Mouse (Mus musculus): ENCODE data around the gene Pcbp2. TPM values are rescaled to one million over a fixed set of nuclear protein-coding genes. Genes with fewer than 3 reads are reported as not detected.
A peak's percentile ranks its signal among the peaks of the same experiment; 100 is the strongest.

Pcbp2 gene
- polyA plus RNA-seq (2015; fragmentation: Nextera tagmentation; extraction: Ambion mirVana): 64.7 and 67.7 TPM in 2 replicates

DNA sequence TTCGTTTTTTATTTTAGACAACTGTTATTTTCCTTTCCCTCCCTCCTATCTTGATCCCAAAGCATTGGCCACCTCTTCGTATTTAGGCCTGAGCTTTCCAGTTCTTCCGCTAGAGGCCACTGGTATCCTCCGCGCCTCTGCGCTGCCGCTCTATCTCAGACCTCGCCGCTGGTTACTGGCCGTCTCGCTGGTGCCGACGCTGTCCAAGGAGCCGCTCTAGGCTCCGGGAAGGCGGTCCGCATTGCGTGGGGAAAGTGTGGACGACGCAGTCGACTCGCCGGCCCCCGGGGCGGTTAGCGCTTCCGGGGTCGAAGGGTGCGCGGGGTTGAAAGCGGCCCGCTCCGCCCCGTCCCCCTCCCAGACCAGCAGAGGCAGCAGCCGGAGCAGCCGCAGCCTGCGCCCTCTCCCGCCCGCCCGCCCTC lies at the start of gene Pcbp2:
Pcbp2 (plus strand) TSS at position 357 of the 422 bp plus-strand sequence.
- H3K36me3 ChIP-seq (ENCODE audit: control insufficient read depth, insufficient read depth): peaks cover 26% of the 10 kb centered on the region
- H3K9ac ChIP-seq (ENCODE audit: low read depth, low read length): peak within 1 kb of the TSS; percentile 96
- WGBS (ENCODE audit: insufficient replicate concordance): under 1% methylated on average over 34 of the region's 40 CpGs
- H3K27me3 ChIP-seq (ENCODE audit: control insufficient read depth, insufficient read depth, low read depth, low read length): no peaks in the 10 kb centered on the region
- peak within 1 kb of the TSS; percentile 72 for H3K4me2 ChIP-seq (ENCODE audit: low read depth, low read length)
- H3K9me3 ChIP-seq (replicated peaks; ENCODE audit: control insufficient read depth, low read length): peaks cover 2% of the 10 kb centered on the region; the same call in 1 of the 2 replicates
- peaks cover 6% of the 10 kb centered on the region for H3K4me1 ChIP-seq (ENCODE audit: control insufficient read depth, low read depth, low read length)
- ATAC-seq (ENCODE audit: low read depth): peak; percentile 98
- H3K4me3 ChIP-seq (ENCODE audit: low read depth, low read length): peak within 1 kb of the TSS; percentile 94
- peak within 1 kb of the TSS; percentile 90 for H3K27ac ChIP-seq (ENCODE audit: low read length)

DNA sequence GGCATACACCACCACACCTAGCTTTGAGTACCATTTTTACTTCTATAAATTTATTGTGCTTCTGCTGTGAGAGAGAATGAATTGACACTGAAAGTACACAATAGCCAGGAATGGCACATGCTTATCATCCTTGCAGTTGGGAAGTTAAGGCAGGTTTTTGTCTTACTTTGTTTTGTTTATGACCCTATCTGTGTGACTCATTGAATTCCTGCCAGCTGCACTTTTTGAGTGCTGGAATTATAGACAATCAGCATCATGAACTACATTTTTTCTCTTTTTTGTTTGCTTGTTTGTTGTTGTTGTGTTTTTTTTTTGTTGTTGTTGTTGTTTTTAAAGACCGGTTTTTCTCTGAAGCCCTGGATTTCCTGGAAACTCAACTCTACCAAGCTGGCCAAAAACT lies 49.4 kb upstream of the Pcbp2 start:
- Histone ChIP-seq H3K36me3 (ENCODE audit: control insufficient read depth, insufficient read depth) (peaks cover 14% of the 10 kb centered on the region), H3K27me3 (ENCODE audit: control insufficient read depth, insufficient read depth, low read depth, low read length) (no peaks in the 10 kb centered on the region), H3K27ac (ENCODE audit: low read length) (no peak overlapping the region), H3K9ac (ENCODE audit: low read depth, low read length) (no peak overlapping the region), H3K4me1 (ENCODE audit: control insufficient read depth, low read depth, low read length) (no peaks in the 10 kb centered on the region), H3K4me2 (ENCODE audit: low read depth, low read length) (no peak overlapping the region), H3K9me3 (replicated peaks; ENCODE audit: control insufficient read depth, low read length) (no peaks in the 10 kb centered on the region), H3K4me3 (ENCODE audit: low read depth, low read length) (no peak overlapping the region)
- 34% methylated on average over 1 of the region's 1 CpGs for WGBS (ENCODE audit: insufficient replicate concordance)
- ATAC-seq (ENCODE audit: low read depth): no peak

DNA sequence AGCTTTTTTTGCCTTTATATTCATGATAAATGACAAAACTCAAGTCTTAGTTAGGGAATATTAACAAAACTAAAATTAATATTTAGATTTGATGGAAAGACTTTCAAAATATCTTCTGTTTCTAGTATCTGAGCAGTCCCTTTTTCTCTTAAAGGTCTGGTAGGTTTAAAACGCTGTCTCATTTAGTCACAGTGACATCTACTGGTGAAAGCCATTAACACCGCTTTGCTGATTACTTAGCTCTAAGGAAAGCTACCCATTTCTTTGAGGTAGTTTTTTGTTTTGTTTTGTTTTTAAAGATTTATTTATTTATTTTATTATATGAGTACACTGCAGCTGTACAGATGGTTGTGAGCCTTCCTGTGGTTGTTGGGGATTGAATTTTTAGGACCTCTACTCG lies 48.9 kb upstream of the Pcbp2 start:
- Histone ChIP-seq H3K4me3 (ENCODE audit: low read depth, low read length) (no peak overlapping the region), H3K27ac (ENCODE audit: low read length) (no peak overlapping the region), H3K9ac (ENCODE audit: low read depth, low read length) (no peak overlapping the region), H3K27me3 (ENCODE audit: control insufficient read depth, insufficient read depth, low read depth, low read length) (no peaks in the 10 kb centered on the region), H3K4me1 (ENCODE audit: control insufficient read depth, low read depth, low read length) (no peaks in the 10 kb centered on the region), H3K9me3 (replicated peaks; ENCODE audit: control insufficient read depth, low read length) (no peaks in the 10 kb centered on the region), H3K36me3 (ENCODE audit: control insufficient read depth, insufficient read depth) (peaks cover 18% of the 10 kb centered on the region), H3K4me2 (ENCODE audit: low read depth, low read length) (no peak overlapping the region)
- no peak for ATAC-seq (ENCODE audit: low read depth)
- 55% methylated on average over 3 of the region's 3 CpGs for WGBS (ENCODE audit: insufficient replicate concordance)

DNA sequence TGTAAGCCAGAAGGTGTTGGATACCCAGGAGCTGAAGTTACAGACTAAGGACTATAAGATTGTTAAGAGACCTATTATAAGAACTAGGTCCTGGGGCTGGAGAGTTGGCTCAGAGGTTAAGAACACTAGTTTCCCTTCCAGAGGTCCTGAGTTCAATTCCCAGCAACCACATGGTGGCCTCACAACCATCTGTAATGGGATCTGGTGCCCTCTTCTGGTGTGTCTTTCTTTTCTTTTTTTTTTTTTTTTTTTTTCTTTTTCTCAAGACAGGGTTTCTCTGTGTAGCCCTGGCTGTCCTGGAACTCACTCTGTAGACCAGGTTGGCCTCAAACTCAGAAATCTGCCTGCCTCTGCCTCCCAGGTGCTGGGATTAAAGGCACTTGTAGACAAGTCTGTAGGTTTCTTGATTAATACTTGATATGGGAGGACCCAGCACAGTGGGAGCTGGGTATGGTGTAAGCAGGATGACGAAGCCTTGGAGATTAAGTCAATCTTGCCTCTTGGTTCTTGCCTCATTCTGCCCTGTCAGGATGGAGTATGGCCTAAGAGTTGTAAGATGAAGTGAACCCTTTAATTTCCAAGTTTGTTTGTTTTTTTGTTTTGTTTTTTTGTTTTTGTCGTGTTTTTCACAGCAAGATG lies 46.6 kb upstream of the Pcbp2 start:
- H3K9me3 ChIP-seq (replicated peaks; ENCODE audit: control insufficient read depth, low read length): no peaks in the 10 kb centered on the region
- H3K27me3 ChIP-seq (ENCODE audit: control insufficient read depth, insufficient read depth, low read depth, low read length): no peaks in the 10 kb centered on the region
- peaks cover 27% of the 10 kb centered on the region for H3K36me3 ChIP-seq (ENCODE audit: control insufficient read depth, insufficient read depth)
- H3K4me3 ChIP-seq (ENCODE audit: low read depth, low read length): no peak overlapping the region
- no peak overlapping the region for H3K9ac ChIP-seq (ENCODE audit: low read depth, low read length)
- no peak overlapping the region for H3K4me2 ChIP-seq (ENCODE audit: low read depth, low read length)
- 76% methylated on average over 2 of the region's 2 CpGs for WGBS (ENCODE audit: insufficient replicate concordance)
- ATAC-seq (ENCODE audit: low read depth): no peak
- no peaks in the 10 kb centered on the region for H3K4me1 ChIP-seq (ENCODE audit: control insufficient read depth, low read depth, low read length)
- H3K27ac ChIP-seq (ENCODE audit: low read length): no peak overlapping the region

DNA sequence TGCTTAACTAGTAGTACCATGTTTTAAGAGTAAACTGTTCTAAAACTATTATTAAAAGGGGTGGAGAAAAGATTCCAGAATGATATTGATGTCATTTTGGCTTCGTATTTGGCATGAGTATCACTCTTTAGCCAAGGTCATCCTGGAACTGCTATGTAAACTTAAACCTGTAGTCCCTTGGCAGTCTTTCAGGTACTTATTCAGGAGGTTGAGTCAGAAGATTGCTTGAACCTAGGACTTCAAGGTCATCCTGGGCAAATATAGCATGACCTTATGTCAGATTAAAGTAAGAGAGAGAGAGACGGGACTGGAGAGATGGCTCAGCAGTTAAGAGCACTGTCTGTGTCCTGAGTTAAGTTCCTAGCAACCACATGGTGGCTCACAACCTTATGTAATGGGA lies 45.7 kb upstream of the Pcbp2 start:
- no peak overlapping the region for H3K4me3 ChIP-seq (ENCODE audit: low read depth, low read length)
- no peak for ATAC-seq (ENCODE audit: low read depth)
- no peak overlapping the region for H3K9ac ChIP-seq (ENCODE audit: low read depth, low read length)
- peaks cover 27% of the 10 kb centered on the region for H3K36me3 ChIP-seq (ENCODE audit: control insufficient read depth, insufficient read depth)
- H3K4me1 ChIP-seq (ENCODE audit: control insufficient read depth, low read depth, low read length): no peaks in the 10 kb centered on the region
- H3K27ac ChIP-seq (ENCODE audit: low read length): no peak overlapping the region
- H3K4me2 ChIP-seq (ENCODE audit: low read depth, low read length): no peak overlapping the region
- WGBS (ENCODE audit: insufficient replicate concordance): 69% methylated on average over 2 of the region's 2 CpGs
- H3K9me3 ChIP-seq (replicated peaks; ENCODE audit: control insufficient read depth, low read length): no peaks in the 10 kb centered on the region
- H3K27me3 ChIP-seq (ENCODE audit: control insufficient read depth, insufficient read depth, low read depth, low read length): no peaks in the 10 kb centered on the region

DNA sequence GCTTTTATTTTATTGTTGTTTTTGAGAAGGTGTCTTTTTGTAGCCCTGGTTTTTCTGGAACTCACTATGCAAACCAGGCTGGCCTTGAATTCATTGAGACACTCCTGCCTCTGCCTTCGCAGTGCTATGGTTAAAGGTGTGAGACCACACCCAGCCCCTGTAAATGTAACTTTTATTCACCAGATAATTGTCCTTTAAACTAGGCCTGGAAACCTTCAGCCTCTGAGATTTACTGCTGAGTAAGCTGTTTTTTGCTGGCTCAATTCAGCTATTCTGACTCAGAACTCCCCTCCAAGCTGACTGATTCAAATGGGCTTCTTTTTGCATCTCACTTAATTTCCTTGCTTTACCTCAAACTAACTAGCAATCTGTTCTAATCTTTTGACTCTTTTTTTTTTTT lies 43.4 kb upstream of the Pcbp2 start:
- no peak for ATAC-seq (ENCODE audit: low read depth)
- Histone ChIP-seq H3K4me2 (ENCODE audit: low read depth, low read length) (no peak overlapping the region), H3K4me3 (ENCODE audit: low read depth, low read length) (no peak overlapping the region), H3K9ac (ENCODE audit: low read depth, low read length) (no peak overlapping the region), H3K36me3 (ENCODE audit: control insufficient read depth, insufficient read depth) (peaks cover 41% of the 10 kb centered on the region), H3K4me1 (ENCODE audit: control insufficient read depth, low read depth, low read length) (no peaks in the 10 kb centered on the region), H3K27ac (ENCODE audit: low read length) (no peak overlapping the region), H3K27me3 (ENCODE audit: control insufficient read depth, insufficient read depth, low read depth, low read length) (no peaks in the 10 kb centered on the region), H3K9me3 (replicated peaks; ENCODE audit: control insufficient read depth, low read length) (no peaks in the 10 kb centered on the region)
- WGBS (ENCODE audit: insufficient replicate concordance): 100% methylated on average over 1 of the region's 1 CpGs

DNA sequence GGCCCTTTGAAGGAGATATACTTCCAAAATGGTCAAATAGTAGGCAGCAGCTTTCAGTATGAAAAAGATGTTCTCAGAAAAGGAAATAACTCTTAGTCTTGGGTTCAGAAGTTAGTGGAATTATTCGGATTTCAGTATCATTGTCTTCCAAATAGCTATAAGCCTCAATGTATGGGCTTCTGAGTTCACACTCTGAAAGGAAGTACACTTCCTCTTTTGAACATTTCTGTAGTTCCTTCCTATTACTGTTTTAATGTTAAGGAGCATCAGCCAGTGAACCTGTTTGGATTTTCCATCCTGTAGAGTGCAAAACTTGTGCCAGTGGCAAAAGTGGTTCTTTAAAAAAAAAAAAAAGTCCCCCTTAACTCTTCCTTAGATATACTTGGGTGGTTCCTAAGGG lies 38.3 kb upstream of the Pcbp2 start:
- H3K9me3 ChIP-seq (replicated peaks; ENCODE audit: control insufficient read depth, low read length): no peaks in the 10 kb centered on the region
- H3K9ac ChIP-seq (ENCODE audit: low read depth, low read length): no peak overlapping the region
- H3K36me3 ChIP-seq (ENCODE audit: control insufficient read depth, insufficient read depth): peaks cover 28% of the 10 kb centered on the region
- H3K27me3 ChIP-seq (ENCODE audit: control insufficient read depth, insufficient read depth, low read depth, low read length): no peaks in the 10 kb centered on the region
- no peaks in the 10 kb centered on the region for H3K4me1 ChIP-seq (ENCODE audit: control insufficient read depth, low read depth, low read length)
- no peak overlapping the region for H3K4me2 ChIP-seq (ENCODE audit: low read depth, low read length)
- no peak overlapping the region for H3K27ac ChIP-seq (ENCODE audit: low read length)
- WGBS (ENCODE audit: insufficient replicate concordance): 44% methylated on average over 1 of the region's 1 CpGs
- H3K4me3 ChIP-seq (ENCODE audit: low read depth, low read length): no peak overlapping the region
- no peak for ATAC-seq (ENCODE audit: low read depth)

DNA sequence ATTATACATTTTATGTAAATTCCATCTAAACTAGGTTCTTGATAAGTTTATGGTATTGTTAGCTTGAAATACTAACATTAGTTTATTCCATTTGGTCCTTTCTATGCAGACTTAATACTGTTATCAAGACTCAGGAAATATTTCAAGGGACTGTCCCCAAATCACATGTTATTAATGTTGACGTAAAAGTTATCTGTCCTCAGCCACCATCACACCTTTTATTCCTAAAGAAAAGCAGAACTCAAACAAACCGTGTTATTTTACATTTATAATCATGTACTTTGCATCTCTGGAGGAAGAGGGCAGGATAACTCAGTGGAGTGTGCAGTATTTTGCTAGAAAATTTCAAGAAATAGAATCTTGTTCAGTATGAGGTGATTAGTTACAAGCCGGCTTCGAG lies 37.2 kb upstream of the Pcbp2 start:
- WGBS (ENCODE audit: insufficient replicate concordance): 89% methylated on average over 4 of the region's 4 CpGs
- Histone ChIP-seq H3K9me3 (replicated peaks; ENCODE audit: control insufficient read depth, low read length) (no peaks in the 10 kb centered on the region), H3K4me1 (ENCODE audit: control insufficient read depth, low read depth, low read length) (no peaks in the 10 kb centered on the region), H3K27me3 (ENCODE audit: control insufficient read depth, insufficient read depth, low read depth, low read length) (no peaks in the 10 kb centered on the region), H3K9ac (ENCODE audit: low read depth, low read length) (no peak overlapping the region), H3K4me3 (ENCODE audit: low read depth, low read length) (no peak overlapping the region), H3K36me3 (ENCODE audit: control insufficient read depth, insufficient read depth) (peaks cover 24% of the 10 kb centered on the region), H3K27ac (ENCODE audit: low read length) (no peak overlapping the region), H3K4me2 (ENCODE audit: low read depth, low read length) (no peak overlapping the region)
- no peak for ATAC-seq (ENCODE audit: low read depth)

DNA sequence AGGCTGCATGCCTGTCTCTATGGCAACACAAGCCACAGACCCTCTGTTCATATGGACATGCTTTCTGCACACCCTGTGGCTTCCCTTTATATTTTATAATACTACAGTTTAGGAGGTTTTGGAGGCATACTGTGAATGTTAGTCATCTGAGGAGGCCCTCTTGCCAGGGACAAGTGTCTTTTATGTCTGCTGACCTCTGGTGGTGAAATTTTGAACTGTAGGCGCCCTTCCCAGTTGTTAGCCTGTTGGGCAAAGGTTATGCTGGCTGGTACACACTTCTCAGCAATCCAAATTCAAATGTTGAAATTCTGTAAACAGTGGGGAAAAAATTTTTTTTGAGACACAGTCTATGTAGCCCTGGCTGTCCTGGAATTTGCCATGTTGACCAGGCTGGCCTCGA lies 27.8 kb upstream of the Pcbp2 start:
- Histone ChIP-seq H3K4me1 (ENCODE audit: control insufficient read depth, low read depth, low read length) (no peaks in the 10 kb centered on the region), H3K4me2 (ENCODE audit: low read depth, low read length) (no peak overlapping the region), H3K9me3 (replicated peaks; ENCODE audit: control insufficient read depth, low read length) (no peaks in the 10 kb centered on the region), H3K27me3 (ENCODE audit: control insufficient read depth, insufficient read depth, low read depth, low read length) (no peaks in the 10 kb centered on the region), H3K4me3 (ENCODE audit: low read depth, low read length) (no peak overlapping the region), H3K36me3 (ENCODE audit: control insufficient read depth, insufficient read depth) (no peaks in the 10 kb centered on the region), H3K27ac (ENCODE audit: low read length) (no peak overlapping the region), H3K9ac (ENCODE audit: low read depth, low read length) (no peak overlapping the region)
- WGBS (ENCODE audit: insufficient replicate concordance): 35% methylated on average over 2 of the region's 2 CpGs
- ATAC-seq (ENCODE audit: low read depth): peak; percentile 60

Data from liver, embryonic 16.5 days (tissue).